Mouse (Mus musculus): Measurements from ENCODE around the gene Kif5c. TPM values are rescaled to one million over a fixed set of nuclear protein-coding genes. Genes with fewer than 3 reads are reported as not detected.

Kif5c gene
- total and polyA plus RNA-seq, 2 experiments from 2014 or later, result 170 to 328 TPM

- H3K27me3 ChIP-seq (ENCODE audit: insufficient read depth, low read length), result no peaks in the 10 kb centered on the region
- no peak overlapping the region for H3K27ac ChIP-seq (ENCODE audit: low read depth, low read length)
- H3K4me2 ChIP-seq (ENCODE audit: low read depth, low read length, poor library complexity, severe bottlenecking), result no peak overlapping the region
- no peak for DNase-seq (ENCODE audit: low spot score)
- no peaks in the 10 kb centered on the region for H3K36me3 ChIP-seq (ENCODE audit: insufficient read depth, low read length)
- H3K9me3 ChIP-seq (ENCODE audit: low read length), result no peaks in the 10 kb centered on the region
- no peak overlapping the region for H3K4me3 ChIP-seq (ENCODE audit: low read depth, low read length)
- TF ChIP-seq CTCF (IDR thresholded peaks at IDR 0.05), result no peak
- no peak overlapping the region for H3K9ac ChIP-seq (replicated peaks; ENCODE audit: low read length, poor library complexity, severe bottlenecking)
- WGBS, result 83% methylated on average over 3 of the region's 3 CpGs
- H3K4me1 ChIP-seq (ENCODE audit: insufficient read depth, low read length), result peaks cover 2% of the 10 kb centered on the region; the same call in 1 of the 2 replicates
- ATAC-seq (ENCODE audit: low FRiP score), result no peak
Measured at GRCm38 (mm10) chr2:49616765-49617164, 2.3 kb upstream of the Kif5c start.

- H3K4me1 ChIP-seq (ENCODE audit: insufficient read depth, low read length), result peaks cover 2% of the 10 kb centered on the region; the same call in 1 of the 2 replicates
- H3K27me3 ChIP-seq (ENCODE audit: insufficient read depth, low read length), result no peaks in the 10 kb centered on the region
- peak overlapping the region; percentile 96 for H3K9ac ChIP-seq (replicated peaks; ENCODE audit: low read length, poor library complexity, severe bottlenecking)
- H3K27ac ChIP-seq (ENCODE audit: low read depth, low read length), result peak overlapping the region; percentile 93
- H3K4me3 ChIP-seq (ENCODE audit: low read depth, low read length), result peak overlapping the region; percentile 93
- H3K9me3 ChIP-seq (ENCODE audit: low read length), result no peaks in the 10 kb centered on the region
- ATAC-seq (ENCODE audit: low FRiP score), result peak; percentile 52
- DNase-seq (ENCODE audit: low spot score), result peak; percentile 24
- H3K36me3 ChIP-seq (ENCODE audit: insufficient read depth, low read length), result peaks cover 4% of the 10 kb centered on the region; the same call in 1 of the 2 replicates
- WGBS, result under 1% methylated on average over 33 of the region's 33 CpGs
- peak overlapping the region; percentile 71 for H3K4me2 ChIP-seq (ENCODE audit: low read depth, low read length, poor library complexity, severe bottlenecking)
- TF ChIP-seq CTCF (IDR thresholded peaks at IDR 0.05), result no peak
Measured at GRCm38 (mm10) chr2:49619719-49620522, 823 bp downstream of the Kif5c start.

- H3K36me3 ChIP-seq (ENCODE audit: insufficient read depth, low read length), result peaks cover 4% of the 10 kb centered on the region; the same call in 1 of the 2 replicates
- ATAC-seq (ENCODE audit: low FRiP score) (peak; percentile 77), DNase-seq (ENCODE audit: low spot score) (peak; percentile 86)
- peak overlapping the region; percentile 96 for H3K9ac ChIP-seq (replicated peaks; ENCODE audit: low read length, poor library complexity, severe bottlenecking)
- peak overlapping the region; percentile 93 for H3K27ac ChIP-seq (ENCODE audit: low read depth, low read length)
- peak overlapping the region; percentile 93 for H3K4me3 ChIP-seq (ENCODE audit: low read depth, low read length)
- TF ChIP-seq CTCF (IDR thresholded peaks at IDR 0.05), result no peak
- peaks cover 2% of the 10 kb centered on the region; the same call in 1 of the 2 replicates for H3K4me1 ChIP-seq (ENCODE audit: insufficient read depth, low read length)
- H3K4me2 ChIP-seq (ENCODE audit: low read depth, low read length, poor library complexity, severe bottlenecking), result peak overlapping the region; percentile 71
- H3K27me3 ChIP-seq (ENCODE audit: insufficient read depth, low read length), result no peaks in the 10 kb centered on the region
- WGBS, result 6% methylated on average over 14 of the region's 14 CpGs
- no peaks in the 10 kb centered on the region for H3K9me3 ChIP-seq (ENCODE audit: low read length)
Measured at GRCm38 (mm10) chr2:49620626-49621117, 1.6 kb downstream of the Kif5c start.

- peak overlapping the region; percentile 93 for H3K27ac ChIP-seq (ENCODE audit: low read depth, low read length)
- H3K4me1 ChIP-seq (ENCODE audit: insufficient read depth, low read length), result peaks cover 2% of the 10 kb centered on the region; the same call in 1 of the 2 replicates
- peak overlapping the region; percentile 71 for H3K4me2 ChIP-seq (ENCODE audit: low read depth, low read length, poor library complexity, severe bottlenecking)
- peak overlapping the region; percentile 96 for H3K9ac ChIP-seq (replicated peaks; ENCODE audit: low read length, poor library complexity, severe bottlenecking)
- H3K27me3 ChIP-seq (ENCODE audit: insufficient read depth, low read length), result no peaks in the 10 kb centered on the region
- peaks cover 4% of the 10 kb centered on the region; the same call in 1 of the 2 replicates for H3K36me3 ChIP-seq (ENCODE audit: insufficient read depth, low read length)
- DNase-seq (ENCODE audit: low spot score) (peak; percentile 53), ATAC-seq (ENCODE audit: low FRiP score) (no peak)
- no peaks in the 10 kb centered on the region for H3K9me3 ChIP-seq (ENCODE audit: low read length)
- no peak for TF ChIP-seq CTCF (IDR thresholded peaks at IDR 0.05)
- peak overlapping the region; percentile 93 for H3K4me3 ChIP-seq (ENCODE audit: low read depth, low read length)
- WGBS, result 23% methylated on average over 1 of the region's 1 CpGs
Measured at GRCm38 (mm10) chr2:49621234-49621633, 2.1 kb downstream of the Kif5c start.

GRCm38 (mm10) chr2:49625581-49625980 is 6.5 kb downstream of the Kif5c start:
- no peak overlapping the region for H3K4me2 ChIP-seq (ENCODE audit: low read depth, low read length, poor library complexity, severe bottlenecking)
- peaks cover 11% of the 10 kb centered on the region; the same call in 1 of the 2 replicates for H3K4me1 ChIP-seq (ENCODE audit: insufficient read depth, low read length)
- WGBS, result 86% methylated on average over 1 of the region's 1 CpGs
- H3K27ac ChIP-seq (ENCODE audit: low read depth, low read length), result no peak overlapping the region
- TF ChIP-seq CTCF (IDR thresholded peaks at IDR 0.05), result no peak
- H3K4me3 ChIP-seq (ENCODE audit: low read depth, low read length), result no peak overlapping the region
- H3K27me3 ChIP-seq (ENCODE audit: insufficient read depth, low read length), result no peaks in the 10 kb centered on the region
- H3K36me3 ChIP-seq (ENCODE audit: insufficient read depth, low read length), result peaks cover 4% of the 10 kb centered on the region; the same call in 1 of the 2 replicates
- H3K9me3 ChIP-seq (ENCODE audit: low read length), result no peaks in the 10 kb centered on the region
- no peak overlapping the region for H3K9ac ChIP-seq (replicated peaks; ENCODE audit: low read length, poor library complexity, severe bottlenecking)
- ATAC-seq (ENCODE audit: low FRiP score), result no peak
- no peak for DNase-seq (ENCODE audit: low spot score)

GRCm38 (mm10) chr2:49627611-49628010 is 8.5 kb downstream of the Kif5c start:
- H3K36me3 ChIP-seq (ENCODE audit: insufficient read depth, low read length), result peaks cover 4% of the 10 kb centered on the region; the same call in 1 of the 2 replicates
- H3K4me3 ChIP-seq (ENCODE audit: low read depth, low read length), result no peak overlapping the region
- 0 out of 2 replicates have a peak, but pooled peaks have one; percentile 10 for TF ChIP-seq CTCF (IDR thresholded peaks at IDR 0.05)
- H3K4me2 ChIP-seq (ENCODE audit: low read depth, low read length, poor library complexity, severe bottlenecking), result no peak overlapping the region
- DNase-seq (ENCODE audit: low spot score), result peak; percentile 85
- H3K27ac ChIP-seq (ENCODE audit: low read depth, low read length), result no peak overlapping the region
- H3K4me1 ChIP-seq (ENCODE audit: insufficient read depth, low read length), result peaks cover 12% of the 10 kb centered on the region; the same call in 1 of the 2 replicates
- no peak overlapping the region for H3K9ac ChIP-seq (replicated peaks; ENCODE audit: low read length, poor library complexity, severe bottlenecking)
- WGBS, result 30% methylated on average over 7 of the region's 7 CpGs
- no peaks in the 10 kb centered on the region for H3K9me3 ChIP-seq (ENCODE audit: low read length)
- ATAC-seq (ENCODE audit: low FRiP score), result peak; percentile 73
- H3K27me3 ChIP-seq (ENCODE audit: insufficient read depth, low read length), result no peaks in the 10 kb centered on the region

All from midbrain, postnatal 0 days (tissue).